Mouse (Mus musculus) intestine, embryonic 16.5 days (tissue): ENCODE measurements around the gene Gm20816. TPM values are rescaled to one million over a fixed set of nuclear protein-coding genes. Genes with fewer than 3 reads are reported as not detected.
"Not testable (repeated sequence)": the region's sequence is repeated elsewhere in the genome, so short reads cannot be mapped to it uniquely, and the experiment has no call there.

ENCODE experiments used
- ATAC-seq: fragments of 200-750 bp; cut with Nextera tagmentation; 2 replicates; pipeline ENCODE4 v1.8.0; 2017; ENCODE audit warnings: moderate TSS enrichment, moderate library complexity
- H3K27ac ChIP-seq: fragments of 300-500 bp; sonication (generic); 2 replicates; pipeline ENCODE4 v1.5.1; 2014; ENCODE audit warnings: mild to moderate bottlenecking, low read length
- H3K27me3 ChIP-seq: fragments of 300-500 bp; sonication (generic); replicated peaks from 2 replicates; pipeline ENCODE4 v1.6.1; 2014; ENCODE audit warnings: low read length, control low read depth, mixed read lengths; ENCODE audit not compliant: control insufficient read depth, insufficient read depth
- H3K36me3 ChIP-seq: fragments of 300-500 bp; sonication (generic); 2 replicates; pipeline ENCODE4 v1.6.1; 2014; ENCODE audit warnings: low read length, control low read depth; ENCODE audit not compliant: control insufficient read depth, insufficient read depth
- H3K4me1 ChIP-seq: fragments of 300-500 bp; sonication (generic); 2 replicates; pipeline ENCODE4 v1.6.1; 2014; ENCODE audit warnings: low read length, control low read depth, mixed read lengths; ENCODE audit not compliant: control insufficient read depth, insufficient read depth
- H3K4me2 ChIP-seq: fragments of 300-500 bp; sonication (generic); 2 replicates; pipeline ENCODE4 v1.6.1; 2014; ENCODE audit warnings: low read depth, low read length, control low read depth
- H3K4me3 ChIP-seq: fragments of 300-500 bp; sonication (generic); 2 replicates; pipeline ENCODE4 v1.5.1; 2014; ENCODE audit warnings: mild to moderate bottlenecking, low read length
- H3K9ac ChIP-seq: fragments of 300-500 bp; sonication (generic); 2 replicates; pipeline ENCODE4 v1.6.1; 2014; ENCODE audit warnings: low read depth, low read length
- H3K9me3 ChIP-seq: fragments of 300-500 bp; sonication (generic); 2 replicates; pipeline ENCODE4 v1.6.1; 2016; ENCODE audit warnings: low read length, control low read depth; ENCODE audit not compliant: control insufficient read depth
- WGBS: fragments of 180-500 bp; shearing (Covaris S2); extraction: QIAGEN DNeasy Blood & Tissue Kit; methylation state at CpG from one replicate; pipeline ENCODE4 v1.1.7; 2014; 5-methylcytosine and 5-hydroxymethylcytosine counted together
- polyA plus RNA-seq: library from polyadenylated mRNA; unstranded; fragments of >200 nt; fragmentation: Nextera tagmentation; extraction: Ambion mirVana; gene quantifications from 2 replicates; pipeline ENCODE4 v1.2.1, GENCODE M21; 2015

The Gm20816 gene
- not detected in 2 replicates for polyA plus RNA-seq

DNA sequence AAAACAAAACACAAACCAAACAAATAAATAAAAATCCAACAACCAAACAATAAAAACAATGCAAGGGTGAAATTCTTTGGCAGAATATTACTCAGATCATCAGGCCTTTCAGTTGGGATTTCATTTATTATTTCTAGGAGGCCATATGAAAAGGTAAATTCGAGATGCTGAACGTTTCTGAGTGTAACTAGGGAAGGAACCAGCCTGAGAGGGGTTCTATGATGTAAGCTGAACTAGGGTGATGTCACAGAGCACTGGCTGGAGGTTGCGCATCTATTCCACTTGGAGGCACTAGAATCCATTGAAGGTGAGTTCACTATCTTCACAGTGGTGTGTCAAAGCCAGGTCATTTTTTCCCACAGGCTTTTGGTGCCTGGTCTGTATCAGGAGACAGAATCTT is at the start of gene Gm20816:
Gm20816 (plus strand) TSS at position 301 of the 400 bp plus-strand sequence.
- not testable (repeated sequence) for H3K4me2 ChIP-seq, H3K4me3 ChIP-seq, H3K36me3 ChIP-seq, H3K9me3 ChIP-seq, H3K27me3 ChIP-seq, H3K27ac ChIP-seq, H3K4me1 ChIP-seq, H3K9ac ChIP-seq, ATAC-seq
- WGBS: no CpG with 5 or more reads among the region's 3 CpGs

Other genes with a start within 250 kb of the Gm20816 start
- gene Gm20937, start 243.1 kb upstream of the Gm20816 start, polyA plus RNA-seq: not detected in 2 replicates